Mouse (Mus musculus) hematopoietic stem cell, adult 5-6 weeks (primary cell): ENCODE measurements around the gene Kl. TPM values are rescaled to one million over a fixed set of nuclear protein-coding genes. Genes with fewer than 3 reads are reported as not detected.

Experiments used
- ATAC-seq, 2 experiments: fragments of 125-278 bp in 1 of 2; replicated peaks in 1 of 2; 2 replicates each; pipeline ENCODE4 v1.8.0; 2016 to 2017; ENCODE audit warnings: inconsistent platforms in 2 of 2, mild to moderate bottlenecking in 2 of 2, moderate number of reproducible peaks in 2 of 2, low read depth in 1 of 2, moderate TSS enrichment in 1 of 2; ENCODE audit not compliant: low FRiP score in 2 of 2, poor library complexity in 2 of 2, severe bottlenecking in 2 of 2, insufficient read depth in 1 of 2, low TSS enrichment in 1 of 2
- total RNA-seq: library from RNA; stranded (forward); fragments of 172-1452, 232-1000 nt; gene quantifications from 2 replicates; pipeline ENCODE4 v1.2.3, GENCODE M21; 2017

Kl gene
- not detected in 2 replicates for total RNA-seq

DNA sequence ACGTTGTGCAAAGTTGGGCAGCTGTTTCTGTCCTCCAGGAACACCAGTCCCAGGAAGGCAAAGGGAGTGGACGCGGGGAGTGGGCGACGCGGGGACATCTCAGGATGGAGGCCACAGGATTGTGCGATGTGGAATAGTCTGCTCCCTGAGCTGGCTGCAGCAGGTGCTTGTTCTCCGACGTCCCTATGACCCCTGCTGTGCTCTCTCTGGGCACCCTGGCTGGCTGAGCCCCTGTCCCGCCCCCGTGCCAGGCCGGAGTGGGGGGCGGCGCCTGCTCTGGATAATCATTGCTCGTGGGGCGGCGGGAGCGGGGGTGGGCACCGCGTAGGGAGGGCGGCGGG lies at the start of gene Kl:
Kl (plus strand) TSS at position 280 of the 341 bp plus-strand sequence.
- ATAC-seq = no peak

DNA sequence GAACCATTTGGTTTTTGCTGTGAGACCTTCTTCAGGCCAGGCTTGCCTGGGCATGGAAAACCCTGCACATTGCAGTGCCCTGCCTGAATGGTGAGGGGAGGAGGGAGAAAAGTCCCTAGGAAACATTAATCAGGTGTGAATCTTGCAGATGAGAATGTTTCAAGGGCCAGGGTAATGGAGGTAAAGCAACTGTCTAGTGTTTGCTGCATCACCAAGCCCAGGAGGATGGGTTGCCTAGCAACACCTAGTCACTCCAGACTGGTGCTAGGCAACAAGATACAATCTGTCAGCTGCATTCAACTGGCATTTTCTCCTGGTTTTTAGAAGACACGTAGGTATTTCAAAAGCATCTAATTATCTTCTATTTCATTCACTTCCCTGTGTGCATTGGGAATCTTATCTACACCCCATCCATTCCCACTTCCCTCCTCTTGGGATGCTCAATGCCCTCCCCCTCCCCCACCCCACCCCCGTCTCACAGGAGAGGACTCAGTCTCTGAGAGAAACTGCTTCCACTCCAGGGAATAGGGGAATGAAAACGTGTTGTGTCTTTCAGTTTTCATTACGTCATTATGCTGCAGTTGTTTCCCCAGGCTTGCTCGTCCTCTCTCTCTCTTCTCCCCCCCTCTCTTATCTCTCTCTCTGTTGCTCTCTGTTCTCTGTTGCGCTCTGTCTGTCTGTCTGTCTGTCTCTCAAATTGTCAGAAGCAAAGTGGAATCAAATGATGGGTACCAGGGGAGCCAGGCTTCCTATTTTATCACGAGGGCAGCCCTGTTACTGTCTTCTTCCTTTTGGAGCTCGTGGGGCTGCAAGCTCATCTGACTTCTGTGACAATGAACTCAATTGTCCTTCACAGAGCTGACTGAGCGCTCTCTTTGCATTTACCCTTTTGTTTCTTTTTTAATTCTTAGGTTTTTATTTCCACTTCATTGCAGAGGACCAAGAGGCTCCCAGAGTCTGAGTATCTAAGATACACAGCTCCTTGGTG lies 46.1 kb upstream of the Kl start:
- no peak for ATAC-seq

DNA sequence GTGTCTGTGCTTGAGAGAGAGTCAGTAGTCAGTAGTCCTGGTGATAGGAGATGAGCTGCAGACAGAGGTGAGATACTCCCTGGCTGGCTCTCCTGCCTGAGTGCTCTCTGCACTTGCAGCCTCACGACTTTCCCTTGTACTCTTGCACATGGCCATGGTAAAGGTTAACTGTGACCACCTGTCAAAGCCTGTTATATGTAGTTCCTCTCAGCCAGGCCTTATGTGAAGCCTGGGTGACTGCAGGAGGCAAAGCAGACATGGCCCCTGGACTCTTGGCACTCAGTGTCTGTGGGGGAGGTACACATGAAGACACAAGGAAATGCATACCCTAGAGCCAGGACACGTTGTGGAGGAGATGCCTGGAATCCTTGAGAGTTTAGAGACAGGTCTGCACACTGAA lies 40.3 kb upstream of the Kl start:
- ATAC-seq = no peak

DNA sequence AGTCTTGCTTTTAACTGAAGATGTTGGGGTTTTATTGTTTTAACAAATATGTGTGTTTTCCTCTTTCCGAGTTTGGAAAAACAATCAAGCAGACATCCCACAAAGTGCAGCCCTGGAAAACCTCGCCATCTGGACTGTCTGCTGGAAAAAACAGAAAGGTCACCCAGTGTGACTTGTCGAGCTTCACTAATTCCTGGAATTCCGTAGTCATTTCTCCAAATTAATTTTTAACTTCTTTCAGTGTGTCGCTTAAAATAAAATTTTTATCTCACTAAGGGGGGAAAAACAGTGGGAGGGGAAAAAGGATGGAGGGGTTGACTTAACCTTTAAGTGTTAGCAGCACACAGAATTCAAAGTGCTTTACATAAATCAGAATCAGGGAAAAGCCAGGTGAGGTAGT lies 39.8 kb upstream of the Kl start:
- no peak for ATAC-seq

DNA sequence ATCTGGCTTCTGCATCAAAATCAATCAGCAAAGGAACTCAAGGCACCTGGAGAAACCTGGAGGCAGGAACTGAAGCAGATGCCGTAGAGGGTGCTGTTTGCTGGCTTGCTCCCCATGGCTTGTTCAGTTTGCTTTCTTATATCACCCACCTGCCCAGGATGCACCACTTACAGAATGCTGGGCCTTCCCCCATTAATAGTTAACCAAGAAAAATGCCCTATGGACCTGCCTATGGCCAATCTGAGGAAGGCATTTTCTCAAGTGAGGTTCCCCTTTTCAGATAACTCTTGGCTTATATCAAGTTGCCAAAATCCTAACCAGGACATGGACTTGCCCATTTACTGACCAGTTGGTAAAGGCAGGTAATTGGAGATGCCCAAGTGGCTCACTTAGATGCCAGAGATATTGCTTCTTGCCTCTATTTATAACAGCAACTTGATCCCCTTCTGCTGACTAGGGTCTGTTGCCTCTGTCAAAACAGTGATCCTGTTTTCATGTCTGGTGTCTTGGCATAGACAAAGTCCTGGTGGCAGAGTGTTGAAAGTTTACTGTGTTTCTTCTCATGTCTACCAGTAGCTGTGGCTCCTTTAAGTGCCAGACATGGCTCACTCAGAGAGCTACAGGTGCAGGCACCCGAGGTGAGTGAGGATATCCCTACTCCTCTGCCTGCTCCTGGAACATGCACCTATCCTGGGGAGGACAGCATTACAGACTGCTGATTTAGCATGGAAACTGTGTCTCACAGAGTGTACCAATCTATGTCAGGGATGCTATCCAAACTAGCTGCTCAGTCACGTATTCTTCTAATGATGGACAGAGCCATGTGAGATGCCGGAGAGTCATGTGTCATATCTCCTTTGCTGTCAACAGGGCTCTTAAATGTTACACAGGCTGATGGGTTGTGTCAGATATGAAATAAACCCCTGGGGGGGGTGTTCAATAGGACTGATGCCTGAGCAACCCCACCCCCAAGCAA lies 37.0 kb upstream of the Kl start:
- no peak for ATAC-seq

DNA sequence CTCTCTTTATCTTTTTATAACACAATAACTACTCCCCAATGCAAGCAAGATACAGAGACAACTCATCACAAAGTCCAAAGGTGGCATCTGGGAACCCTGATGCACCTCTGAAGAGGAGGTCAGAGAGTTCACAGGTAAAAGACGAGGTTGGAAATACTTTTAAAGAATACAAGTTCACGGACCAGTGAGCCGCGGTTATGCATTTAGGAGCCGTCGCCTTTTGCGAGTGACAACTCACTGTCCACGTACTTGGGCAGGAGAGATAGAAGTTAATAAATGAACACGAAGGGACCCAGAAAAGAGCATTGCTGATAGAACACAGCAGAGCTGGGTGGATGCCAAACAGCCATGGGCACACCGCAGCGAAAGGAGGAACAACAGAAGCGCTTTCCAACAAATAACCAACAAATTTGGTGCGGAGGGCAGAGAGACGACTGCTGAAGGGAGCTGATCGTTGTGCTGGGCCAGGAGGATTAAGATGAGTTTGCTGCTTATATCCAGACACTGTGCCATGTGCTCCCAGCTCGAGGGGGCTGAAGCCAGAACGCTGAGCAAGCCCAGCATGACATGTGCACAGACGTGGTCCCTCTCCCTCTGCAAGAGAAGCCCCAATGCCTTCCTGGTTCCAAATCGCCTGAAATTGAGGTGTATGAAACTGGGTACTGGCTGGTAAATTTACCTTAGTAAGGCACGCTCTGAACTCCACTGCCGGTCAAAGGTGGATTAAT lies 35.1 kb upstream of the Kl start:
- no peak for ATAC-seq

DNA sequence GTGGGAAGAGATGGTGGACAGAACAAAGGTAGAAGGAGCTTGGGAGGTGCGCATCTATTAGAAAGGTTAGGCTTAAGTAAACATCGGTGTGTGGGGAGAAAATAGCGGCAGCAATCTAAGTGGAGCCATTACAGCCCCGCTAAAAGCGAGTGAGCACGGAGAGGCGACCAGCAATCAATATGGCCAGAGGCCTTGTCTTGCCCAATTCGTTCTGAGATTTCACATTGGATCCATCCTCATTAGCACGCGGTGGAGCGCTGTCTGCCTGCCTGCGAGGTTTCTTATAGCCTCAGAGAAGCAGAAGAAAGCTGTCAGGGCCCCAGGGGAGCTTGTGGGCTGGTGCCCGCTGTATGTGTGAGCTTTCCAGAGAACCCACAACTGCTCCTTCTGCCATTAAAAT lies 33.8 kb upstream of the Kl start:
- no peak for ATAC-seq

DNA sequence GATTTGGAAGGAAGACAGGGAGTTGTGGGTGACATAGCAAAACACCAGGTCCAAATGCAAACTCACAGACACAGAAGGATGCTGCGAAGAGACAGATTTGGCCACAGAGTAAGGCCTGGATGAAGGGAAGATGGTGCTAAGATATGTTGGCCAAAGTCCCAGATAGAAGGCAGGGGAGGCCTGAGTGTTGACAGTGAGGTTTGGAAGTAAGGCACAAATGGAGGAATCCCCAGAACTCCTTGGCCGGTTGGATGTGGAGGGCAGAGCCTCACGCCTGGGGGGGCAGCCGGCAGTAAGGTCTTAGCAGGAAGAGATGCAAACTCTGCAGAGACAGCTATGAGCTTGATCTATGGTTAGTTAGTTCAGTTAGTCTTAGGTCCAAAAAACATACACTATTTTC lies 33.1 kb upstream of the Kl start:
- no peak for ATAC-seq

DNA sequence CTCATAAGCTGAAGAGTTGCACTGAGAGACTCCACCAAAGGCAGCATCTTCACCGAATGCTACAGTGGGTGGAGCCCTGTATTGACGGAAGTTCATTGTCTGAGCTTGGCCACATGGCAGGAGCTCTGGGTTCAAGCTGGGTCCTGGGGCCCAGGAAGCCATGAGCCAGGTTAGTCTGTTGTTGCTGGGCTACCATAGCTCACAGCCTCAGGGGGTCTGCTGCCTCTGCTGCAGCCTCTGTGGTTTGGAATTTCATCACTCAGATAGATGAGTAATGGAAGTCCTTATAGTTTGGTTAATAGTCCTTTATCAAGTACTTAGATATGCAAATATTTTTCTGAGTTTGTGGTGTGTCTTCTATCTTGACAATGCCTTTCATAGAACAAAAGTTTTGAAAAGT lies 32.4 kb upstream of the Kl start:
- ATAC-seq = no peak

DNA sequence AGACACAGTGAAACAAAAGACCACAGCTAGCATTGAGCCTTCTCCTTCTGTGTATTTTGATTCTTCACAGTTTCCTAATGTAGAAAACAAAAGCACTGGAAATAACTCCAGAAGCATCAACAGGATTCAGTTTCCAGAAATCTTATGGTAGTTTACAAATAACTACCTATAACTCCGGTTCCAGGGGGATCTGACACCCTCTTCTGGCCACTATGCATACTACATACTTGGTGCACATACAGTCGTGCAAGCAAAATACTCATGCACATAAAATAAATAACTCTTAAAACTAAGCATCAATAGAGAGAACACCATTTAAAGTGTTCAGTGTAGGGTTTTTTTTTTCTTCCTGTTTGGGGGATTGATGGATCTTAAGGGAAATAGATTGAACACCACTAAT lies 23.0 kb upstream of the Kl start:
- no peak for ATAC-seq

DNA sequence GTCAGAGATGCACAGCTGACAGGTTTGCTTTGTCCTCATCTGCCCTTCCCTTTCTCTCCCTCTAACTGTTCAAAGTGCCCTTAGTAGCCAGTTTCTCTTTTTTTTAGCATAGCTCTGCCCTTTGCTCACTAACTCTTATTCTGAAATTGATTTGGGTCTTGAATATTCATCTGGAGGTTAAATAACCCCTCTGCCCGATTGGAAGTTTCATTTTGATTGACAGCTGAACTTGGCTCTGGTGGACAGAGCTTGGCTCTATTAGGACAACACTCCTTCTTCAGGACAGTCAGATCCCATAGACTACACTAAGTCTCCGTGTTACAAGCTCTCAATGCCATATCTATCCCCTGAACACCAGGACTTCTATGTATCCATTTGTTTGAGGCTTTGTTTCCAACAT lies 19.8 kb upstream of the Kl start:
- ATAC-seq = no peak

DNA sequence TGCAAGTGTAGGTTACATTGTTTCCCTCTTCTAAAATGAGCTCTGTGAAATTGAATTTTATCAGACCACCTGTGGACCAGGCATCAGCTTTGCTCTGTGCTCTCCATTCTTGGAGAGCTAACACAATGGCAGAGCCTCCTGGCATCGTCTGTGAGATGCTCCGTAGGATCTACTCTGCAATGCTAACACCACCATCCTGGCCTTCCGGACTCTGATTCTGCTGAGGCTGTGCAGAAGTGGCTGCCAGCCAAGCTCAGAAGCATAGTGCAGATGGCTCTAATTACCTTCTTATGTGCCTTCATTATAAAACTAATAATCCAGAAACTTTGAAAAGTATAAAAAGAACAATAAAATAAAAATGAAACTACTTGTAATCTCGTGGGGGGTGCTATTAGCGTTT lies 16.2 kb upstream of the Kl start:
- ATAC-seq = no peak

DNA sequence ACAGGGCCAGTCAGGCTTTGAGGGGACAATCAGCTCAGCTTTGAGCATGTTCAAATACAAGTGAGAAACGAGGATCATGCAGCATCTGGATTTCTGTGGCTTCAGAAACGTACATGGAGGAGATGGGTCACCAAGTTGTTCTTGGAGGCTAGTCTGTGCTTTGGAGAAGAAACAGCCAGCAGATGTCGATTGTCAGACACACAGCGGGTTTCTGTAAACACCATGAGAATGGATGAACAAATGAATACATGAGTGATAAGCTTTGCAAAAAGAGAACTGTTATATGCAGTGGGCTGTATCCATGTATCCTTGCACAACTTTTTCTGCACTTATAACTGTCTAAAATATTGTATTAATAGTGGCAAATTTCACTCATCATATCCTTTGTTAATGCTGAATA lies 15.6 kb upstream of the Kl start:
- ATAC-seq = no peak

DNA sequence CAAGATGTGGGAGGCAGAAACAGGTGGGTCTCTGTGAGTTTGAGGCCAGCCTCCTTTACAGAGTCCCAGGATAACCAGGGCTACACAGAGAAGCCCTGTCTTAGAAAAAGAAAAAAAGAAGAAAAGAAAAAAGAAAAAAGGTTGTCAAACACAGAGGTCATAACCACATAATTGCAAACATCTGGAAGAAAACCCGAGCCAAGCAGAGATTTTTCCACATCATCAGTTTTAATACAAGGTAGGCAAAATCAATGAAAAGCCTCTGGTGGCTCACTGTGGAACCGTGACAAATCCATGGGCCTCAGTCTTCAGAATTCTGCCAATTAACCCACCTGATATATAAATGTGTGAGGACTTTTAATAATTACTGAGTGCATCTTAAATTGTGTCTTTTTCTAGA lies 14.9 kb upstream of the Kl start:
- ATAC-seq = no peak

DNA sequence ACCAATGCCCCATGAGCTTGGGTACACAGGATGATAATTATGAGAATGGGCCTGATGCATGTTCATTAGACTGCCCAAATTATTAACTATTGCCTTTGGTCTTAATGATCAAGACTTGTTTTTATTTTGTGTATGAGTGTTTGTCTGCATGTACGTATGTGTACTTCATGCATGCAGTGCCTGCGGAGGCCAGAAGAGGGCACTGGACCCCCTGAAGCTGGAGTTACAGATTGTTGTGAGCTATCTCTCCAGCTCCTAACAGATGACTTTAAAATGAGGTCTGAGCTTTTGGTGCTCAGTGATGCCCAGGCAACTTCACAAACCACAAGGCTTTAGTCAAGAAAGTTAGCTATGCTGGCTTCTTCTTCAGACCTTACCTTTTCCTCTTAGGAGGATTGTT lies 6.8 kb upstream of the Kl start:
- no peak for ATAC-seq

DNA sequence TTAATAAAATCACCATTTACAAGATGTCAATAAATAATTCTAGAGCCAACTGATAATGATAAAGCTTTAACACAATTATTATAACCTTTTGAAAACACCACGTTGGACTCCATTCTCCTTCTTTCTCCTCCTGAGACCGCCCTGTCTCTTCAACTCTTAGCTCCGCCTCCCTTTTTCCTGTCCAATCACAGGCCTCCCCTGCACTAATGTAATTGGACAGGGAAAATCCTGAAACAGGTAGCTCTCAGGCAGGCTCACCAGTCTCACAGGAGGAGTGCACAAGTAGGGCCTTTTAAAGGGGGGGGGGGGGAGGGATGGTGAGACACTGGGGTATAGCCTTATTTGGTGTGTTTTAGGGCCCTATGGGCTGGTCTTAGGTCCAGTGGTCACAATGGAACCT lies 3.3 kb upstream of the Kl start:
- no peak for ATAC-seq

DNA sequence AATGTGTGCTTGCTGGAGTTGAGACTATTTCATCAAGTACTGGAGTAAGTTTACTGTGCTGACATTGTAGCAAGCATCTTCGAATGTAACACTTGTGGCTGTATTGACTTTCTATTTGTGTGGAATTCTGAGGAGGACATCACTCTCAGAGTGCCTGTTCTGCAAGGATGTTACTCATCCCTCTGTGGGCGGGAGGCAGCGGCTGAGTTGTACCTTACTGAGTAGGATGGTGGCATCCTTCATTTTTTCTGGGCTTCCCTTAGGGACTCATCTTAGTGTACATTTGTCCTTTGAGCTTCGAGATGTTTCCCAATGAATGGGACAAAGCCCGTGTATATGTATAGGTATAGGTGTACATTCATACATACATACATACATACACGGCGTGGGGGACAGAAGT lies 1.1 kb upstream of the Kl start:
- ATAC-seq = no peak
